Mouse (Mus musculus) lung, postnatal 0 days (tissue): Measurements from ENCODE around the gene Oprm1. TPM values are rescaled to one million over a fixed set of nuclear protein-coding genes. Genes with fewer than 3 reads are reported as not detected.

Source experiments
- ATAC-seq: fragments of 200-750 bp; cut with Nextera tagmentation; 2 replicates; pipeline ENCODE4 v1.8.0; 2017; ENCODE audit warnings: moderate library complexity
- DNase-seq: peaks from one replicate; pipeline ENCODE4 v3.0.0-alpha.2; 2016; ENCODE audit warnings: low spot score
- H3K27ac ChIP-seq: fragments of 300-500 bp; sonication (generic); 2 replicates; pipeline ENCODE4 v1.5.1; 2014; ENCODE audit warnings: antibody characterized with exemption, mild to moderate bottlenecking, low read length, mixed read lengths
- H3K27me3 ChIP-seq: fragments of 300-500 bp; sonication (generic); replicated peaks from 2 replicates; pipeline ENCODE4 v1.6.1; 2014; ENCODE audit warnings: low read length, mixed read lengths; ENCODE audit not compliant: insufficient read depth
- H3K36me3 ChIP-seq: fragments of 300-500 bp; sonication (generic); 2 replicates; pipeline ENCODE4 v1.6.1; 2014; ENCODE audit warnings: low read length, mixed read lengths; ENCODE audit not compliant: insufficient read depth
- H3K4me1 ChIP-seq: fragments of 300-500 bp; sonication (generic); 2 replicates; pipeline ENCODE4 v1.6.1; 2014; ENCODE audit warnings: antibody characterized with exemption, low read depth, low read length, mixed read lengths; ENCODE audit not compliant: insufficient read depth
- H3K4me2 ChIP-seq: fragments of 300-500 bp; sonication (generic); replicated peaks from 2 replicates; pipeline ENCODE4 v1.6.1; 2014; ENCODE audit warnings: low read depth, mild to moderate bottlenecking, low read length, moderate library complexity, mixed read lengths
- H3K4me3 ChIP-seq: fragments of 300-500 bp; sonication (generic); 2 replicates; pipeline ENCODE4 v1.5.1; 2014; ENCODE audit warnings: low read depth, low read length
- H3K9ac ChIP-seq: fragments of 300-500 bp; sonication (generic); replicated peaks from 2 replicates; pipeline ENCODE4 v1.6.1; 2014; ENCODE audit warnings: low read depth, mild to moderate bottlenecking
- H3K9me3 ChIP-seq: fragments of 300-500 bp; sonication (generic); 2 replicates; pipeline ENCODE4 v1.6.1; 2016; ENCODE audit warnings: low read length, mixed read lengths
- CTCF ChIP-seq: IDR thresholded peaks from 2 replicates; pipeline ENCODE4 v1.5.1; 2016; ENCODE audit warnings: antibody characterized with exemption, mild to moderate bottlenecking
- EP300 ChIP-seq: IDR thresholded peaks from 2 replicates; pipeline ENCODE4 v1.6.1; 2016; ENCODE audit warnings: antibody characterized with exemption, mild to moderate bottlenecking, control low read depth
- WGBS: fragments of 180-500 bp; shearing (Covaris S2); extraction: QIAGEN DNeasy Blood & Tissue Kit; methylation state at CpG from one replicate; pipeline ENCODE4 v1.1.7; 2014; 5-methylcytosine and 5-hydroxymethylcytosine counted together
- polyA plus RNA-seq: library from polyadenylated mRNA; unstranded; fragments of >200 nt; fragmentation: Nextera tagmentation; extraction: Ambion mirVana; gene quantifications from 2 replicates; pipeline ENCODE4 v1.2.1, GENCODE M21; 2015

Oprm1 gene
- polyA plus RNA-seq, 1 experiment from 2014 or later, result not detected

GRCm38 (mm10) chr10:6956357-6956756 lies 198.1 kb downstream of the Oprm1 start:
- Histone ChIP-seq H3K4me2 (no peak overlapping the region), H3K27me3 (no peaks in the 10 kb centered on the region), H3K9me3 (no peaks in the 10 kb centered on the region), H3K4me3 (no peak overlapping the region), H3K4me1 (no peaks in the 10 kb centered on the region), H3K9ac (no peak overlapping the region), H3K36me3 (no peaks in the 10 kb centered on the region), H3K27ac (no peak overlapping the region)
- ATAC-seq, result no peak
- DNase-seq, result no peak
- 83% methylated on average over 2 of the region's 2 CpGs for WGBS
- TF ChIP-seq EP300 (no peak), CTCF (no peak)

GRCm38 (mm10) chr10:6958791-6959190 lies 200.5 kb downstream of the Oprm1 start:
- no peak for DNase-seq

GRCm38 (mm10) chr10:6967588-6968242 lies 209.4 kb downstream of the Oprm1 start:
- no peaks in the 10 kb centered on the region for H3K36me3 ChIP-seq
- WGBS, result 79% methylated on average over 8 of the region's 8 CpGs
- H3K4me3 ChIP-seq, result no peak overlapping the region

More at GRCm38 (mm10) chr10:6958791-6959190, 200.5 kb downstream of the Oprm1 start:
- no peak overlapping the region for H3K9ac ChIP-seq
- H3K4me1 ChIP-seq, result no peaks in the 10 kb centered on the region
- no peak for ATAC-seq
- WGBS, result 71% methylated on average over 5 of the region's 5 CpGs
- H3K4me2 ChIP-seq, result no peak overlapping the region
- no peak overlapping the region for H3K27ac ChIP-seq
- no peak for TF ChIP-seq EP300
- TF ChIP-seq CTCF, result no peak
- H3K27me3 ChIP-seq, result no peaks in the 10 kb centered on the region
- no peaks in the 10 kb centered on the region for H3K36me3 ChIP-seq
- no peak overlapping the region for H3K4me3 ChIP-seq
- no peaks in the 10 kb centered on the region for H3K9me3 ChIP-seq

GRCm38 (mm10) chr10:6968334-6968733 lies 210.0 kb downstream of the Oprm1 start:
- DNase-seq, result no peak
- H3K27ac ChIP-seq, result no peak overlapping the region
- TF ChIP-seq CTCF (no peak), EP300 (no peak)
- ATAC-seq, result no peak
- no peak overlapping the region for H3K4me2 ChIP-seq
- H3K27me3 ChIP-seq, result no peaks in the 10 kb centered on the region
- H3K4me1 ChIP-seq, result no peaks in the 10 kb centered on the region
- 48% methylated on average over 1 of the region's 1 CpGs for WGBS
- no peaks in the 10 kb centered on the region for H3K36me3 ChIP-seq
- no peak overlapping the region for H3K9ac ChIP-seq
- H3K4me3 ChIP-seq, result no peak overlapping the region
- no peaks in the 10 kb centered on the region for H3K9me3 ChIP-seq

More at GRCm38 (mm10) chr10:6967588-6968242, 209.4 kb downstream of the Oprm1 start:
- H3K9ac ChIP-seq, result no peak overlapping the region
- ATAC-seq (no peak), DNase-seq (no peak)
- no peaks in the 10 kb centered on the region for H3K4me1 ChIP-seq
- TF ChIP-seq EP300 (no peak), CTCF (no peak)
- no peak overlapping the region for H3K4me2 ChIP-seq
- H3K27me3 ChIP-seq, result no peaks in the 10 kb centered on the region
- H3K9me3 ChIP-seq, result no peaks in the 10 kb centered on the region
- H3K27ac ChIP-seq, result no peak overlapping the region

- Histone ChIP-seq H3K4me3 (no peak overlapping the region), H3K27ac (no peak overlapping the region), H3K4me2 (no peak overlapping the region), H3K36me3 (no peaks in the 10 kb centered on the region), H3K27me3 (no peaks in the 10 kb centered on the region), H3K9me3 (no peaks in the 10 kb centered on the region), H3K4me1 (no peaks in the 10 kb centered on the region), H3K9ac (no peak overlapping the region)
- TF ChIP-seq CTCF, result no peak
- no peak for TF ChIP-seq EP300
- DNase-seq (no peak), ATAC-seq (no peak)
- WGBS, result 59% methylated on average over 2 of the region's 2 CpGs
Observed at GRCm38 (mm10) chr10:6977843-6978242, 219.5 kb downstream of the Oprm1 start.

- no peak for TF ChIP-seq CTCF
- no peak for TF ChIP-seq EP300
- ATAC-seq, result no peak
- 94% methylated on average over 1 of the region's 1 CpGs for WGBS
Observed at GRCm38 (mm10) chr10:6978733-6979132, 220.4 kb downstream of the Oprm1 start.

More at GRCm38 (mm10) chr10:6978733-6979132, 220.4 kb downstream of the Oprm1 start:
- Histone ChIP-seq H3K27ac (no peak overlapping the region), H3K4me1 (no peaks in the 10 kb centered on the region), H3K9ac (no peak overlapping the region), H3K27me3 (no peaks in the 10 kb centered on the region), H3K4me2 (no peak overlapping the region), H3K9me3 (no peaks in the 10 kb centered on the region), H3K4me3 (no peak overlapping the region), H3K36me3 (no peaks in the 10 kb centered on the region)
- DNase-seq, result no peak
